Mouse (Mus musculus) left cerebral cortex, adult 8-10 months (tissue): ENCODE measurements around the gene Olfr1019. TPM values are rescaled to one million over a fixed set of nuclear protein-coding genes. Genes with fewer than 3 reads are reported as not detected.

ENCODE experiments used
- DNase-seq, 2 experiments: peaks; one replicate each; pipeline ENCODE4 v3.0.0; 2022; ENCODE audit warnings: low spot score in 2 of 2
- total RNA-seq, 4 experiments: library from RNA; stranded (reverse); gene quantifications; 2 replicates each; pipeline ENCODE4 v1.2.4; 2022

Gene Olfr1019
- total RNA-seq = not detected

DNA sequence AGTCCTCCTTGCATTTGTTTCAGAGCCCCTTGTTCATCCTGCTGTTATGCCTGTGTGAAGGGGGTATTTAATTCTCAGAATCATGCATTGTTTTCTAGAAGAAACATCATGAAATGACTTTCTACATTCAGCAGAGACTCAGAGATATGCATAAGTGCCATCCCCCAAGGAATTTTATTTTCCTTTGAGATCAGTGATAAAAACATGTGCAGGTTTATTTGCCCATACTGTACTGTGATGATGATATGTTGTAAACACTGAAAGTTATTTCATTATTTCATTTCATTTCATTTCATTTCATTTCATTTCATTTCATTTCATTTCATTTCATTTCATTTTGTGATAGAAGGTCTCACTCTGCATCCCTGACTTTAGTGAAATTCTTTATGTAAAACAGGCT lies at the start of gene Olfr1019:
Gene Olfr1019, minus strand, starts transcription at position 101 of the 400 bp plus-strand sequence.
- no peak for DNase-seq

- no peak for DNase-seq
Measured at GRCm38 (mm10) chr2:85885340-85885739, 40.1 kb upstream of the Olfr1019 start, which contains the start of gene Olfr1023. TSS of gene Olfr1023 (plus strand) at chr2:85885640.

DNA sequence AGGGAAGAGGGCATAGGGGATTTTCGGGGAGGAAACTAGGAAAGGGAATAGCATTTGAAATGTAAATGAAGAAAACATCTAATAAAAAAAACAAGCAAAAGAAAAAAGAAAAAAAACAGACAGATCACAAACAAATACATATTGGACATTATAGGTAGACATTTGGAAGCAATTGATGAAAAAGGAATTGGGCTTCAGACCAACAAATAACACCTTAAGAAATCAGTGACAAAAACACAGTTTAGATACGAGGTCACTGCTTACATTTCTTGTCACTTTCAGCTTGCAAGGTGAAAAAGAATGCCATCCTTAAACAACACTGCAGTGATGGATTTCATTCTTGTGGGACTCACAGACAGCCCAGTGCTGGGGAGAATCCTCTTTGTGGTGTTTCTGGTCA lies 23.0 kb upstream of the Olfr1019 start, which contains the start of gene Olfr1022:
Gene Olfr1022, plus strand, starts transcription at position 301 of the 400 bp plus-strand sequence.
- DNase-seq = no peak

DNA sequence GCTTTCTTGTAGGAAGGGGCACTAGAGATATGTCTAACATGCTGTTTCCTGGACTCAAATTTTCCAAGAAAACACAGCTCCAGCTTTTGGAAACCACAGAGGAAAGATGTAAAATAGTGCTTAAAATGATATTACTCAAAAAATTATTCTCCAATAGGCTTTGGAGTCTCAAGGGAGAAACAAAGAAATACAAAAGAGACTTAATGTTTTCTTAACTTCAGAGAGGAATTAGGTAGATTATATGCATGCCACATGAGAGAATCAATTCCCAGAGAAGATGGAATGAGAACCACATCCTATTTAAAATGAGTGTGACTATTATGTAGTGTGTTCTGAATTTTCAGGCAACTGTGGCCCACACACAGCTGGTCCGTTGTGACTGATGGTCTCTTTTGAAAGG lies 1.4 kb upstream of the Olfr1019 start, which contains the start of gene Olfr1020:
Gene Olfr1020, plus strand, starts transcription at position 301 of the 400 bp plus-strand sequence.
- no peak for DNase-seq

GRCm38 (mm10) chr2:85818179-85818578 lies 27.1 kb downstream of the Olfr1019 start, which contains the start of gene Olfr1018:
TSS of gene Olfr1018 (plus strand) at chr2:85818479.
- no peak for DNase-seq

- no peak for DNase-seq
Measured at GRCm38 (mm10) chr2:85804501-85804900, 40.8 kb downstream of the Olfr1019 start.

GRCm38 (mm10) chr2:85802444-85802843 lies 42.8 kb downstream of the Olfr1019 start, which contains the start of gene Olfr1016:
TSS of gene Olfr1016 (minus strand) at chr2:85802544.
- DNase-seq = no peak

GRCm38 (mm10) chr2:85792331-85792730 lies 53.0 kb downstream of the Olfr1019 start:
- no peak for DNase-seq

Other genes with a start within 250 kb of the Olfr1019 start
- not detected for gene Olfr1000, start 233.6 kb downstream of the Olfr1019 start, total RNA-seq
- gene Olfr1002, start 194.8 kb downstream of the Olfr1019 start, total RNA-seq = not detected
- gene Olfr154, start 181.0 kb downstream of the Olfr1019 start, total RNA-seq = not detected
- not detected for gene Olfr1006, start 166.7 kb downstream of the Olfr1019 start, total RNA-seq
- gene Olfr1008, start 156.1 kb downstream of the Olfr1019 start, total RNA-seq = not detected
- not detected for gene Olfr1009, start 130.1 kb downstream of the Olfr1019 start, total RNA-seq
- gene Olfr1012, start 82.7 kb downstream of the Olfr1019 start, total RNA-seq = not detected
- not detected for gene Olfr1013, start 78.4 kb downstream of the Olfr1019 start, total RNA-seq
- gene Olfr1014, start 72.8 kb downstream of the Olfr1019 start, total RNA-seq = not detected
- gene Olfr1015, start 63.5 kb downstream of the Olfr1019 start, total RNA-seq = not detected
- gene Olfr1016, start 42.9 kb downstream of the Olfr1019 start, total RNA-seq = not detected
- not detected for gene Olfr1018, start 27.0 kb downstream of the Olfr1019 start, total RNA-seq
- gene Olfr1020, start 1.5 kb upstream of the Olfr1019 start, total RNA-seq = not detected
- not detected for gene Olfr1022, start 23.1 kb upstream of the Olfr1019 start, total RNA-seq
- not detected for gene Olfr1023, start 40.2 kb upstream of the Olfr1019 start, total RNA-seq
- not detected for gene Olfr1024, start 59.6 kb upstream of the Olfr1019 start, total RNA-seq
- gene Olfr1025-ps1, start 69.7 kb upstream of the Olfr1019 start, total RNA-seq = not detected
- not detected for gene Olfr1026, start 76.1 kb upstream of the Olfr1019 start, total RNA-seq
- gene Olfr1028, start 105.0 kb upstream of the Olfr1019 start, total RNA-seq = under 1 TPM in 2 of 4 experiments, not detected in 2; 0.09 to 0.11 TPM
- under 1 TPM in 1 of 4 experiments, not detected in 3; 0.18 TPM for gene Olfr1029, start 128.4 kb upstream of the Olfr1019 start, total RNA-seq
- gene Olfr1030, start 133.8 kb upstream of the Olfr1019 start, total RNA-seq = not detected
- gene Olfr1031, start 144.8 kb upstream of the Olfr1019 start, total RNA-seq = not detected
- not detected for gene Olfr1032, start 160.1 kb upstream of the Olfr1019 start, total RNA-seq
- not detected for gene Olfr1033, start 175.2 kb upstream of the Olfr1019 start, total RNA-seq
- not detected for gene Olfr1034, start 200.4 kb upstream of the Olfr1019 start, total RNA-seq
- not detected for gene Olfr1036, start 228.5 kb upstream of the Olfr1019 start, total RNA-seq
- not detected for gene Olfr1037, start 241.9 kb upstream of the Olfr1019 start, total RNA-seq